Mouse (Mus musculus) thymus, postnatal 10 days (tissue): ENCODE measurements at regions not wholly inside any gene's neighbourhood (a gene's known extent, or its start where the extent isn't known, plus 50 kb on each side); places are given as distances from the start of the nearest gene placed in this dataset.
"Not testable (repeated sequence)": the region's sequence is repeated elsewhere in the genome, so short reads cannot be mapped to it uniquely, and the experiment has no call there.

Source experiments
- DNase-seq, 2 experiments: peaks; one replicate each; pipeline ENCODE4 v3.0.0; 2021; ENCODE audit warnings: low spot score in 2 of 2

DNA sequence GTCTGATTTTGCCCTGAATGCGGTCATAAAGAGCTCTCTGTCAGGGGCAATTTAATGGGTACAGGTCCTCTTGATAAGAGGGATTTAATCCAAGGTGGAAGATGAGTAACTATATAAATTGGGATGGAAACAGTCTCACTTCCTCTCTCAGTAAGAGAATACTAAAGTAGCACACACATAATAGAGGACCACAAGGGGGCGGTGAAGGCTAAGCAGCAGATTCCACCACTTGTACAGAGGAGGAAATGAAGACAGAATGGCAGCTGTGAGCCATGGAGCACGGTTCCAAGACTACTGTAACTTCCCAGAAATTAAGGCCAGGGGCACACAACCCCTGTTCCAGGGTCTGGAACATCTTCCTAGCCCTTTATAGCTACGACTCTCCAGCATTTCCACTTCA lies 262.6 kb upstream of the Ywhaq start:
- not testable (repeated sequence) for DNase-seq

DNA sequence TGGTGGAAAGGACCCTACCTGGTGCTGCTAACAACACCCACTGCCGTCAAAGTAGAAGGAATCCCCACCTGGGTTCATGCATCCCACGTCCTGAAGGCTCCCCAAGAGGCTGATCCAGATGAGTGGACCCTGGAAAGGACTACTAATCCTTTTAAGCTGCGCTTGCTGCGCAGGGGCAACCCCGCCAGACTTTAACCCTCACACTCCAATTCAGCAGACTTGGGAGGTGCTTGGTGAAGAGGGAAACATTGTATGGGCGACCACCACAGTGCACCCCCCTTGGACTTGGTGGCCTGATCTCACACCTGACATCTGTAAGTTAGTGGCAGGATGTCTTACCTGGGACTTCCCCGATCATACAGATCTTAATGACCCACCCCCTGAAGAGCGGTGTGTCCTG lies 231.9 kb upstream of the Ywhaq start:
- not testable (repeated sequence) for DNase-seq

DNA sequence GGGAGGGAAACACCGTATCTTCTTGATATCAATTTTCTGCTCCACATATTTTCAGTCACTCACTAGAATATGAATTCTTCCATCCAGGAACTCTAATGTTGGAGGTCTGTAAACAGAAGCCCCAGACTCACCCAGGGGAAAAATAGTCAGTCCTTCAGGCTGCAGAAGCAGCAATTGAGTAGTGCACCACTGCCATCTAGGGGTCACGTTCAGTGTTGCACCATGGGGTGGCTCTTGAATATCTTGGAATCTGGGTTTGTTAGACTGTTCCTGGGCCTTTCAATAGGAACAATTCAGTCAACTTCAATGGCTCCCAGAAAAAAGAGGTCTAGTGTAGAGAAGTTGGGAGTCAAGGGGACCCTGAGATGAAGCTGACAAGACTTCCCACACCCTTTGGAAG lies 196.3 kb upstream of the Ywhaq start:
- peak in 1 of 2 experiments; percentile 29 for DNase-seq

DNA sequence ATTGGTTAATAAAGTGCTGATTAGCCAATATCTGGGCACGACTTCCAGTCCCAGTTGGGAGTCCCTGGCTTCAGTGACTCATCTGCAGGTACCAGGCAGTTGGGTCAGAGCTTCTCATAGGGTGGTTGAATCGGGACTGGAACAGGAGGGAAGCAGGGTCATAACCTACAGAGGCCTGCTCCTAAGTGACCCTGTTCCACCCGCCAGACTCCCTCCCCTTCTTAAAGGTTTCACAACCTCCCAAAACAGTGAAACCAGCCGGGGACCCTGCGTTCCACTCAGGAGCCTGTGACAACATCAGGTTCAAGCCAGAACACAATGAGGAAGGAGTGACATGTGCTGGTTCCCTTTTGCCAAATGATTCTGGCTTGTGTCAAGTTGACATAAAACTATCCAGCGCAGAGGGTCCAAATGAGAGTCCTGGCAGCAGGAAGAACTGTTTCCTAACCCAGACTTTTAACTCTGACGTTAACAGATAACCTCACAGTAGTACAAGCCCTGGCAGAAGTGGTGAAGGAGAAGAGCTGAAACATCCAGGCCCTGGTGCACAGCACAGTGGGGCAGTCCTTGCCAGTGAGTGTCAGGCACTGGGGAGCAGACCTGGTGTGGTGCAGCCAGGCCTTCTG lies 151.1 kb upstream of the Ywhaq start:
- DNase-seq: no peak

DNA sequence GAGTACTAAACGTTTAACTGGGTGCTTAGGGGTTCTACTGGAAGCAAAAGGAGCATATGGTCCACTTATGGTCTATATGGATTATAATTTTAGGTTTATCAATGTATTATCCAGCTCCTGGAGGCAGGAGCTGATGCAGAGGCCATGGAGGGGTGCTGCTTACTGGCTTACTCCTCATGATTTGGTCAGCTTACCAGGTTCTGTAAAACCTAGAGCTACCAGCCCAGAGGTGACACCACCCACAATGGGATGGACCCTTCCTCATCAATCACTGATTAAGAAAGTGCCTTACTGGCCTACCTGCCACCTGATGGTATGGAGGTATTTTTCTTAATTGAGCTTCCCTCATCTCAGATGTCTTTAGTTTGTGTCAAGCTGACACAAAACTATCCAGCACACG lies 126.5 kb upstream of the Ywhaq start:
- DNase-seq: not testable (repeated sequence)

DNA sequence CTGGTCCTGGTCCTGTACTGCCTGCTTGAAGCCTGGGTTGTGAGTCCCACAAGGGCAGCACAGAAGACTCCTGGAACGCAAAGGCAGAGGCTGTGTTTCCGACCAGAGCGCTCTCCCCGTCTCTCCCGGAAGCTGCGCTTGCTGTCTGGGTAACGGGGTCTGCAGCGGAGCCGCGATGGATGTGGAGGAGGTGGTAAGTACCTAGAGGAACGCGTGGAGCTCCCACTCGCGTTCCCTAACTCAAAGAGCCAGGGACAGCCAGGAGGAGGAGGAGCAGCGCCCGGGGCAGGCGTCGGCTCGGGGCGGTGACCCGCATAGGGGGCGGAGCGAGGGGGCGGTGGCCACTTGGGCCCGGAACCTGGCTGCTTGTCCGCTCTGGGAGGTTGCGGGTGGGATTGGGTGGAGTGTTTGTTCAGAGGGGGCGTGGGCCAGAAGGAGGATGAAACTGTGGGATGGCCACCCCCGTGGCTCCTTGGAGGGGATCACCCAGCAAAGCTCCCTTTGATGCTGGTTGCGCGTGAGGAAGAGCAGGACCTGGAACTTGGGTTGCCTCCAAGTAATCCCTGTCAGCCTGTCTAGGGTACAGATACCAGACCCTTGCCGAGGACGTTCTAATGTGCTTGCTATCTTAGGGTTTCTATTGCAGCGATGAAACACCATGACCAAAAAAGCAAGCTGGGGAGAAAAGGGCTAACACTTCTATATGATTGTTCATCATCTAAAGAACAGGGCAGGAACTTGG lies 125.9 kb upstream of the Ywhaq start:
- DNase-seq: peak; percentile 20 to 34

DNA sequence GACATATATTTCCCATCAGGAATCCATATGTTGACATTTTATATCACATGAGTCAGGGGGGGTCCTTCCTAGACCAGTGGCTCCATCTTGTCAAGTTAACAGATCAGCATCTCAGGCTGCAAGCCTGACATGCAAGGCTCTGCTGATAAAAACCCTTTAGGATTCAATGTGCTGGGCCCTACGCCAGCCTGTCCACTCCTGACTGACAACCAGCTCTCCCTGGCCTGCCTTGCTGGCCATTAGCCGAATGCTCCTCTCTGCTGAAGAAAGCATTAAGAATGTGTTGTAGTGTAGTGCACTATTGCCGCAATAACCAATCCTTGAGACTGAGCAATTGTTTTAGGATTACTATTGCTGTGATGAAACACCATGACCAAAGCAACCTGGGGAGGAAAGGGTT lies 114.3 kb upstream of the Ywhaq start:
- no peak for DNase-seq

DNA sequence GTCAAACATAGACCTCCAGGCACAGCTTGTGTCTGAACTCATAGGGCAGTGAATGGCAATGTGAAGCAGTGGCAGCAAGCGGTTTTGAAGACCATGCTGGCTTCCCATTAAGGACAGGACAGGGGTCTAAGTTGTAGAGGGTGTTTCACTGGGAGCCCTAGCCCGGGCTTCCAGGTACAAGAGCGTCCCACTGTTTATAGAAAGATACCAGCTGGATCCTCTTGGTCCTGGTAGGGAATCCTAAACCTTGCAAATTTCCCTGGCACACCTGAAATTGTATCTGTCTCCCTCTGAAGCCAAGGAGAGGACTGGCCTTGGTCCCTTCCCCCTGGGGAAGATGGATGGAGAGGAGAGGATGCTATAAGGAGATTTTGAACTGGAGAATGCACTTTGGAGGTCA lies 111.9 kb upstream of the Ywhaq start:
- not testable (repeated sequence) for DNase-seq

DNA sequence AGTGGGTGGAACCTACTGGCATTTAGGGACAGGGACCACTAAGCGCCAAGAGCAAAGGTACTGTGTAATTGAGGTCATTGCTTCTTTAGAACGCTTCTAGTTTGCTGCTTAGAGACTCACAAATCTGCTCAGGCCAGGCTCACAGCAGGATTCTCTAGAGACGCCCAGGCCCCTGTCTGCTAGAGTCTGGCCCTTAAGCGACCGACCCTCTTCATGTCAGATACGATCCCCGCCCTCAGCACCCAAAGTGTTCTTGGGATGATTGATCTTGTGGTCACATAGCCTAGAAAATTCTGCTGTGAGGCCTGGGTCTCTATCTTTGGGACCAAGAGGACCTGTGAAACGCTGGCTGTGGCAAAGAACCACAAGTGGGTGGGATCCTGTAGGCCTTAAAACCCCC lies 109.9 kb upstream of the Ywhaq start:
- DNase-seq: not testable (repeated sequence)

DNA sequence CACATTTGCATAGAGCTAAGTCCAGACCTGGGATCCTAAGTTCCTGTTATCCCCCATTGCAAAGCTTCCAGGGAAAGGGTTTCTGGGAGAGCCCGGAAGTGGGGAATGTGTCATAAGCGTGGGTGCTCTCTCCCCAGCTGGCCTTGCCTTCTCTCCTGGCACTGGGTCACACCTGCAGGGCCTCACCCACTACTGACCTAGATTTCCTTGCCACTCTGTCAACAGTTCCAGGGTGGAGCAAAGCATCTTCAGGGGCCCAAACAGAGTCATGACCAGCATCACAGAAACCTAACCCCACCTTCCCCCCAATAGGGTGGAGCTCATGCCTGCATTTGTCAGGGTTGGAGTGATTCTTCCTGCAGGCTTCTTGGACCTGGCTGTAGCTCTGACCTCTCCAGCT lies 109.5 kb upstream of the Ywhaq start:
- not testable (repeated sequence) for DNase-seq

DNA sequence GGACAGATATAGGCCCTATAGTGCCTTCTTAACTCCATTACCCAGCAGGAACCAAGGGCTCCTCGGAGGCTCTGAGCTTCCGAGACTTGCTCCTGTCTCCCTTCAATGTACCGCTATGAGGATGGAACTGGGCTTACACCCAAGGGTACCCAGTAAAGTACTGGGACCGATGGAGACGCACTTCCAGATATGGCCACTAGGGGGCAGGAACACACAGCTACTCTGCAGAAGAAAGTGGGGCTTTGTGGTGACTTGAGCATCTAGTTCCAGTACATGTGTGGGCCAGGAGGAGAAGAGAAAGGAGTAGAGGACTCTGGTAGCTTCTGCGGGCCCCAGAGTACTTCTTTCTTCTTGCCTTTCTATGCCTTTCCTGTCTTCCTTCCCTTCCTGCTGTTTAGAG lies 108.1 kb upstream of the Ywhaq start:
- not testable (repeated sequence) for DNase-seq

DNA sequence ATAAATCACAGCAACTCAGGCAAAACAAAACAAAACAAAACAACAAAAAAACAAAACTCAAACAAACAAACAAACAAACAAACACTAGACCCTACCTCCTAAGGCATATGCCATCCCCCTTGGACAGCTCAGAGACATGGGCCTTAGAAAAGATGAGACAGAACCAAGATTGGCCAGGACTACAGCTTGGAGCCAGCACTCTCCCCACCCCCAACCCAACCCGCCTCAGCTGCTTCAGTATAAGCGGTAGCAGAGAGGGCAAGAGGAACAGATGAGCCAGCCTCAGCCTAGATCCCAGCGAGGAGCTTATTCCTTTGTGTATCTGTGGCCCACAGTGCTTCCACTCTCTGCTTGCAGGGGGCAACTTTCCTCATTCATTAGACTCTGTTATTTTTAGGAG lies 105.2 kb upstream of the Ywhaq start:
- no peak for DNase-seq

DNA sequence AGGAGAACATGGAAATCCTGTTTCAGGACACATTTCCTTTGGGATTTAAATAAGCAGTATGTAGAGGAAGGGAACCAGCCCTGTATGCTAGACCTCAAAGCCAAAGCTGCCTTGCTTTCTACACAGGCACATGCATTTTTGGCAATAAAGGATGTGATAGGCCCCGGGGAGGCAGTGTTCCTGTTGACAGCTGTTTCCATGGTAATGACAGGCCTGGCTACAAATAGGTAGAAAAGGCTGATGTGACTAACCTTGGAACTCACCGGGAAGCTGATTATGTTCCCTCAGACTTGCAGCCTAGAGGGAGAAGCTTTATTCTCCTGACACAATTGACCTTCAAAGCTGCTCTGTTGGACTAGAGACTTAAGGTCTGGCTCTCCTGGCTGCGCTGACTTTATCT lies 101.6 kb upstream of the Ywhaq start:
- DNase-seq: no peak

DNA sequence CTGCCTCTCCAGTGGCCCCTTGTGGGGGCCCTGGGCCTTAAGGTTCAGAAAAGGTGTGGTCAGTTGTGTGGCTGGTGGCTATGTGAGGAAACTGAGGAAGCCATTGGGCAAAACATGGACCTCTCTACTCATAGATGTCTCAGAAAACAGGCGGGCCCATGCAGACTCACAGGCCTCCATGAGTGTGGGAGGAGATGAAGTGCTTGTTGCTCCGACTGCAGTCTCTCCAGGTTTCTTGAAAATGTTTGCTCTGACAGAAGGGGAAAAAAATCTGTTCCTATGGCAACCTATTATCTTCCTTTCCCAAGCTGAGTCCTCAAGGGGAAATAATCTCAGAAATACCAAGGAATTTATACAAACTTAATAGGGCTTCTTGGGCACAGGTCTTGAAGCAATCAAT lies 95.3 kb upstream of the Ywhaq start:
- DNase-seq: no peak

DNA sequence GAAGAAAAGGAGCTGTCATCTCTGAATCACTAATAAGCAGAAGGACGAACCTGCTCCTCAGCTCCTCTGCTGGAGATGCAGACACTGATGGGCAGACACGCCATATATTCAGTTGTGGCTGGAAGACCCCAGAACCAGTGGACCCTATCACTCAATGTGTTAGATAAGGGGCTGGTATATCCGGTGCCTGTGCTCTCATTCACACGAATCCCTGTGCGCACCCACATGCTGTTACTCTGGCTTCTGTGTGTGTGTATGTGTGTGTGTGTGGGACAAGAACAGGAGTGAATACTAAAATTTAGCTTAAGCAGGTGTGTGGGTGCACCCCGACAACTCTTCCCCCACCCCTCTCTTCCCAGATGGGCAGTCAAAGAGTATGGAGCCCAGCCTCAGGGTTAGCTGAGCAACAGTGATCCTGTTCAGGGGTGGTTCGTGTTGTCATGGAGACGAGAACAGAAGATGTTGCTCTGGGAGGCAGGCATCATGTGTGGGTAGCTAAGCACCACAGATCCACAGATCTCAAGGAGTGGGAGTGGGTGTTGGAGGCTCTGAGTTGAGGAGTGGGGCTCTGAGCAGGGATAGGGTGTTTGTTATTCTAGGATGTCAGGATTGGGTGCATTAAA lies 93.7 kb upstream of the Ywhaq start:
- DNase-seq: no peak

DNA sequence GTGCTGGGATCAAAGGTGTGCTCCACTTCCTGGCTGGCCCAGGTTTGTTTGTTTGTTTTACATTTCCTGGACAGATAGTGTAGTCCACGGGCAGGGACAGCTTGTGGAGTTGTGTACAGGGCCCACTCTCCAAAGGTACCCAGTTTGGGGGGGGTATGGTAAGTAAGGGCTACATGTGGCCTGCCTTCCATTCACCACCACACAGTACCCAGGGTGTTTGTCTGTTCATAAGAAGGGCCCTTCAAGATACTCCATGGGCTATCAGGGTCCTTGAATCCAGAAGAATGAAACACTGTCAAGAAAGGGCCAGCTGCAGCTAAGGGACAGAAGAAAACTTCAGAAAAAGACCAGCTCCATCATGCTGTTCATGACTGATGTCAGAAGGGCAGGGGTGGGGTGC lies 89.6 kb upstream of the Ywhaq start:
- no peak for DNase-seq

DNA sequence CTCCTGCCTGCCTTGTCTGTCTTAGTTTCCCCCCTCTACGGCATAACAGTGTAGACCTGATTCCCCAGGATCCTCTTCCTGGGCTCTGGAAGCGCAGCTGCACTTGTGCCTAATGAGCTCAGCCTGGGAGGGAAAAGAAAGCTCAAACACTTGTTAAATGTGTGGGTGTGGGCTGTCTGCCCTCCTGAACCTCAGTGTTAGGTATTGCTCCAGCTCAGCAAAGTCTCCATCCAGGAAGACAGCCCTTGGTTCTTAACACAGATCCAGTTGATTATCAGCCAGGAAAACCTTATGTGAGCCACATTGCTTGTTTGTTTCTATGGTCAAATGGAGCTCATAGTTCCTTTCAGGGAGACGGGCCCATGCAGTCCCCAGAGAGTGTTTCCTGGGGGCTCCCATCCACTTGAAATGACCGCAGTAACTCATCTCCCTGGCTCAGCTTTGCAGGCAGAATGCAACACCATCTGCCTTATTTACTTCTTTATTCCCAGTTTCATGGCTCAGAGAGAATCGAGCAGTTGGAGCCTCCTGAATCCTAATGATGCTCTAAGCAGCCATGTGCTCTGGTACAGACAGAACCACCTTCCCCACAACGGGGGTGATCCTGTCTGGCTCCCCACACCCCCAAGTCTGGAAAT lies 88.4 kb upstream of the Ywhaq start:
- DNase-seq: no peak

DNA sequence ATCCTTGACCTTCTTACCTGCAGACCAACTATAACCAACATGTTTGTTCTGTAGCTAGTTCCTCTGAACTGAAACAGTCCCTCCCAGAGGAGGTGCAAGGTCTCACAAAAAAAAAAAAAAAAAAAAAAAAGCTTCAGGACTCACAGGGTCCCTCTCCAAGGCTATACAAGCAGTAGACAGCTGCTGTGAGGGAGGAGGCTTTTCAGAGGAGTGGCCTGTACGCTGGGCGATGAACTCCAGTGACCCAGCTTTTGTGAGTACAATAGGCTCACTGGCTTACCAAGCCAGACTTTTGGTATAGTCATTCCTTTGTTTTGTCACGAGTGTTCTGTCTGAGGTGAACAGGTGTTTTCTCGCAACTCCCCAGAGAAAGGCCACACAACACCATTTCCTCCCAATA lies 85.8 kb upstream of the Ywhaq start:
- DNase-seq: no peak

DNA sequence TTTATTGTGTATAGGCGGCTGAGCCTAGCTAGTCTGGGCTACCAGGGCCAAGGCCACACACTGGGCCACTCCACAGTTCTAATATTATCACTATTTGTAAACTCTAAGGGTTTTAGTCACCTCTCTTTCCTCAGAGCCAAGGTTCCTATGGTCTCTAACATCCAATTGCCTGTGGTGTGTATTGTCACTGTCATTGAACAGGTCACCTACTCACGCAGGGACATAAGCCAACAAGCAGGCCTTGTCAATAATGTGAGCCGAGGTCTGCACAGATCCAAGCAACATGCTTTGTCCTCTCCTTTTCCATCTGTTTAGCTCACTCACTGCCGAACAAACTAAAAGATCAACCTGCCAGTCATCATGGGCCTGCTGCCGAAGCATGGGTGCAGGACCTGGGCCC lies 79.5 kb upstream of the Ywhaq start:
- DNase-seq: no peak

DNA sequence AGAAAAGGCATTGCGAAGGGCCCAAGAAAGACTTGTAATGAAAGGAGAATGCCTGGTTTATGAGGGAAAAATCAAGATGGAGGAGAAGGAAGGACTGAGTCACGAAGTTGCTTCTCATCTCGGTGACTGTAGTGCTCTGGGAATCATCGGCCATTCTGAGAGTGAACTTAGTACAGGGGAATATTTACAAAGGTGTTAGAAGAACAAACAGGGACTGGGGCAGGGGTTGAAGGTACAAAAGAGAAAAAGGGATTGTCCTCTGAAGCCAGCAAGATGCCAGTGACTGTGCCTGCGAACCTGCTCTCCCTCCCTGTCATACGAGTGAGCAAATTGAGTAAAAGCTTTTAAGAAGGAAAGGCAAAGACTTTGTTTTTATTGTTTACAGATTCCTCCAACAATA lies 78.1 kb upstream of the Ywhaq start:
- no peak for DNase-seq

DNA sequence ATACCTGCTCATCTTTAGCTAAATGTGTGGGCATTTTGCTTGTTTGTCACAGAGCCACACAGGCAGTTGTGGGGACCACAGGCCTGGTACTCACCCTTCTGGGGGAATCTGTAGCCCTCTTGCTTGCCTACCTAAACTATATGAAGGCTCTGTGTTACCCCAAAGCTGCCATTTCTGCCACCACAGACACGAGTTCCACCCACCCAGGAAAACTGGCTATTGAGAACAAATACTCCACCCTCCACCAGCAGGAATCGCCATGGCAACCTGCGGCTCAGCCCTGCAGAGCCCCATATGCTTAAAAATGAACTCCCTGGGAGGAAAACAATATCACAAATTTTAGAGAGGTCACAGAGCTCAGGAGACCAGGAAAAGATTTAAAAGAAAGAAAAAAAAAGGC lies 76.0 kb upstream of the Ywhaq start:
- no peak for DNase-seq

DNA sequence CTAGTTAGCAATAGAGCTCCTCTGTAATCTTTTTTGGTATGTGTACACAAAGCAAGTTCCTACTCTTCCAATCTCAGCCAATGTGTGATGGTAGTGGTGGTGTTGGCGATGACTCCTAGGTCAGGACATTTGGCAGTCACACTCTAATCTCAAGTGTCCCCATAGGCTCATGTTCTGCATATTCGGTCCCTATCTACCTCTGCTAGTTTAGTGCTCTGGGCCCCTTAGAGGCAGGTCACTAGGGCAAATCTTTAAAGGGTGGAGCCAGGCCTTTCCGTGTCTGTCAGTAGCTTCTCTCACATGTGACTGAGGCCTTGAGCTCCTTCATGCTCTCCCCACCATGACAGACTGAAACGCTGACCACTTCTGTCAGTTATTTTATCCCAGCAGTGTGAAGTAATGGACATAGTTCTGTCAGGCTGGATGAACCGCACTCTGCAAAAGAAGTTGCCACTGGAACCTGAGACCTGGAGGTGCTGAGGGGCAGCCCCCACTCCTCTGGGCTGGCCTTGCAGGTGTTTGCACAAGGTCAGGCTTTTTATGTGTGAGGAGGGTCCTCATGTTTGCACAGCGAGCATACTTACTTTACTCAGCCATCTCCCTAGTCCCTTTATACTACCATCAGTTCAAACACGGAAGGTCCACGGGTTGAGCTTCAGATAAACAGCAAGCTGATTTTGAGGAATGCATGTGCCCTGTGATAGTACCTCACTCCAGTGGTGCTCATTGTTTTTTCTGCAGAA lies 75.3 kb upstream of the Ywhaq start:
- no peak for DNase-seq
